Mouse (Mus musculus) MEL-GATA-1-ER (cell line): ENCODE measurements around the gene Haao.
"Not testable (repeated sequence)": the region's sequence is repeated elsewhere in the genome, so short reads cannot be mapped to it uniquely, and the experiment has no call there.

Experiments
- DNase-seq: peaks from one replicate; pipeline ENCODE4 v3.0.0-alpha.2; 2012; ENCODE audit warnings: low read depth; ENCODE audit errors: extremely low read depth

Gene Haao

GRCm38 (mm10) chr17:83866582-83866981 is 18.8 kb upstream of the Haao start:
- DNase-seq, result no peak

DNA sequence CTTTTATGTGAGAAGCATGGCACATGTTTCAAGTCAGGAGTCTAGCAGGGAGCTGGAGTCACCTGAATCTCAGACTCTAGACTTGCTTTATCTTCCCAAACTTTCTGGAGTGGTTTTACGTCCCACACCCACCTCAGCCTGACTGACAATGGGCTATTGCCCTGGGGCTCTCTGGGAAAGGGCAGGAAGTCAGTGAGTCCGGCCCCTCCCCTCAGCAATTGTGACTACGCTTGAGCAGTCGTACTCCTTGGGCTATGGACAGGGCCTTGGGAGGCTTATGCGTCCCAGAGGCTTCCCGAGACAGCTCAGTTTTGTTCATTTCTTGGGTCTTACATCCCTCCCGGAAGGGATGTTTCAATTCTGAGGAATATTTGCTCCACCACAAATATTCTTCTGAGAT is 17.6 kb upstream of the Haao start:
- DNase-seq, result no peak

- no peak for DNase-seq
These were observed 14.5 kb upstream of the Haao start for GRCm38 (mm10) chr17:83862134-83862881.

GRCm38 (mm10) chr17:83861444-83862133 is 13.8 kb upstream of the Haao start:
- DNase-seq, result peak; percentile 93

GRCm38 (mm10) chr17:83860968-83861367 is 13.2 kb upstream of the Haao start:
- not testable (repeated sequence) for DNase-seq

DNA sequence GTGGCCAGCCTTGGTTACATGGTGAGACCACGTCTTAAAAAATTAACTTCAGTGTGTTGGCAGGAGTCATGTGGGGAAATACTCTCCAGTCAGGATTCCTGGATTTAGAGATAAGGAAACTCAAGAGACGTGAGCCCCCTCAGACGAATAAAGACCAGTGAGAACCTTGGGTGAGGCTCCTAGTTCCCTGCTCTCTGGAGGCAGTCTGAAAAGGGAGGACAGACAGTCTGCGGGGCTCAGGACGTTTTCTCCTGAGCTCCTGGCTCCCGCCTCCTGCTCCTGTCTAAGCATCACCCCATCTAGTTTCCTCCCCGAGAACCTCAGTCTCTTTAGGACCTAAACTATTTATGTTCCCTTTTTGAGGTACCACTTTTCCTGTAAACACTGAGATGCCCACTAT is 12.5 kb upstream of the Haao start:
- DNase-seq, result no peak

DNA sequence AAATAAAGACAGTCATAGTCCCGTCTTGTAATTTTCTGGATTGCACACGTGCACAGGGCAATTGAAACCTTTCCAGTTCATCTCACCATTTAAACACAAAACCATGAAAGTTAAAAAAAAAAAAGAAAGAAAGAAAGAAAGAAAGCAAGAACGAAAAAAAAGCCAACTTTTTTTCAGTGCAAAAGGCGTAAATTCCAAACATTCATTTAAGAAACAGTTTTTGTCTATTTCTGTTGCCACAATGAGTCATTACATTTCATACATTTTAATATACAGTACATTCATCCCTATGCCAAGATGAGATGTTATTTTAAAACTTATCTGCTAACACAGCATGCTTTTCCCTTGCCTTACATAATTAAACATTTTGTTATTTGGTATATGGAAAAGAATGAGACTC is 11.9 kb upstream of the Haao start:
- no peak for DNase-seq

DNA sequence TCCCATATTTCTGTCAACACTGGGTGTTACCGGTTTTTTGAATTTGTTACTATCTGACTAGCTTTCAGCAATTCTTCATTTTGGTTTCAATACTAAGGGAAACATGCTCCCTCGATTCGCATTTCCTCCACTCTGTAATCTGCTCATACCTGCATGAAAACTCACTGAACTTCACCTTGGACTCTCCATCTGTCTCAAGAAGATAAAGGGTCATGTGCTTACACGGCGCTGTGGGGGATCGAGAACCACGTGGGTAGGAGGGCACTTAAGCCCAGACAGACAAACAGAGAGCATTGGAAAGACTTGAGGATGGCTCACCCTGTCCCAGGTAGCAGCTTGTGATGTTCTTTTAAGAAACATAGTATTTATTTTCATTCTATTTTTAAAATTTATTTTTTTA is 10.7 kb upstream of the Haao start:
- DNase-seq, result peak; percentile 95

DNA sequence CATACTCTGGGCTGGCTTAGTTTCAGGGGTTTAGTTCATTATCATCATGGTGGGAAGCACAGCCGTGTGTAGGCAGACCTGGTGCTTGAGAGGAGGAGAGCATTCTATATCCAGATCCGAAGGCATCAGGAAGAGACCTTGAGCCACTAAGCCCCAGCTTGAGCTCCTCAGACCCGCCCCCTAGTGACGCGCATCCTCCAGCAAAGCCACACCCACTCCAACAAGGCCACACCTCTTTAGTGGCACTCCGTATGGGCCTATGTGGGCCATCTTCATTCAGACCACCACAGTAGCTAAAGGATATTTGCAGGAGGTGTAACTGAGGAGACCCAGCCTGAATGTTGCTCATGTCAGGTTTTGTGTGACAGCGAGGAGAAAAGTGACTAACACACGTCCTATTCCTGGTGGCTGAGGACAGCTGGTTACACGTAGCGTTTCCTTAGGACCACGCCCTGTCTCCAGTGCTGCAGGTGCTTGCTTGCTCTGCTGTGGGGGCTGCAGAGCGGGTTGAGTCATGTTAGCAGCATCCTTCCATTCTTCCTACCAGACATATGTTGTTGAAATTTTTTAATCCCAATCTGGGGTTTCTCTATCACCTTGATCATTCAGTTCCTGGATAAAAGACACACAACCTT is 6.6 kb upstream of the Haao start:
- peak; percentile 75 for DNase-seq

- no peak for DNase-seq
These were observed 6.1 kb upstream of the Haao start for GRCm38 (mm10) chr17:83853831-83854230.

DNA sequence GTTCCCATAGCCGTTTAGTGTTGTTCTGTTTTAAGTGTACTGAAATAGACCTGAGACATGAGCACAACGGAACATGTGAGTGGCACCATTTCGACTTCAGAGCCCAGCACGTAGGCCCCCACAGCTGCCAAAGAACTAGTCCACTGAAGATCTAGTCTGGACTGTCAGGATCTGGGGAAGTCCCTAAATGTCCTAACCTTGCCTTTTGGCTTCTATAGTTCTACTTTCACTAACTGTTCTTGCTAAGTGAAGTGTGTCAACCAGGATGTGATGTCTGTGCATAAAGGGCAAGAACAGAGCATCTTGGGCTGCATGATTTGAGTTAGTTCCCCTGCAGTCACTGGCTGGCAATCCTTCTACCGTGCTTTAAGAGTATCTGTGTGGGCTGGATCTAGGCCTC is 3.1 kb upstream of the Haao start:
- no peak for DNase-seq

- DNase-seq, result peak; percentile 70
These were observed 2.7 kb upstream of the Haao start for GRCm38 (mm10) chr17:83850458-83850857.

DNA sequence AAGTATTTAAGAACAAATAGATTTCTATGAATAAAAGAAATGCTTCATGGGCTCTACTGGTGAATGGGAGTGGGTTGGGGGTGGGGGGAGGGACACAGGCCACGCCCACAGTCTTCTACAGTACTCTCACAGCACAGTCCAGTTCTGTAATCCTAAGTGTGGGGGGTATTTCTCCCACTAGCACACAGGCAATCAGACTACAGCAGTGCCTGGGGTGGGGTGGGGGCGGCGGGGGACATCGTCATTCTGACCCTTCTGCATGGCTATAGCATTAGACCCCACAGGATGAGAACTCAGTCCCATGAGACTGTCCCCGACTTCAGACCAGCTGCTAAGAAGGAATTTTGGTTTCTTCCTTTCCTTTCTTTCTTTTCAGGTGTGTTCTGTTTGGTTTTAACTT is 2.0 kb upstream of the Haao start:
- DNase-seq, result no peak

DNA sequence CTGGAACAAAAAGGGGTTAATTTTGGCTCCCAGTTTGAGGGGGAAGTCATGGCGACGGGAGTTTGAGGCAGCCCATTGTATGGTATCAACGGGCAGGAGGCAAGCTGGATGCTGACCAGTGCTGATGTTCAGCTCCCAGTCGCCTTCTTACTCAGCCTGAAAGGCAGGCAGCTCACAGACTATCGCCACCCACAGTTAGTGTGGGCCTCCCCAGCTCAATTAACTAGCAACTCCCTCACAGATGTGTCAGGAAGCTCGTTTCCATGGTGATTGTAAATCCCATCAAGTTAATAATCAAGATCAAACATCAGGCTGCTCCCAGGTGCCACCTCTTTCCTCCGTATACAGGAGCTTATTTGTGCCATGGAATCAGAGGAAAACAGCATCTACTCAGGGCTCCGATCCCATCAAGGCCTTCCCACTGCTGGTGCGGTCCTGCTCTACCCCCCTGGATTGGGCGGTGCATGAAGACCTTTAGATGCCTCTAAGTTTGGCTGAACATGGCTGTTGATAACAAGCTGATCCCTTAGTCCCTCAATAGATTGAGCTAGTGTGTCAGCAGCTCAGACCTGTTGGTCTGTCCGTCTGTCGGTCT is 1.4 kb upstream of the Haao start:
- DNase-seq, result no peak

GRCm38 (mm10) chr17:83848482-83848881 is 719 bp upstream of the Haao start:
- DNase-seq, result no peak

- DNase-seq, result no peak
These were observed 663 bp downstream of the Haao start for GRCm38 (mm10) chr17:83847100-83847499.

- peak; percentile 80 for DNase-seq
These were observed 1.3 kb downstream of the Haao start for GRCm38 (mm10) chr17:83846301-83847021.

DNA sequence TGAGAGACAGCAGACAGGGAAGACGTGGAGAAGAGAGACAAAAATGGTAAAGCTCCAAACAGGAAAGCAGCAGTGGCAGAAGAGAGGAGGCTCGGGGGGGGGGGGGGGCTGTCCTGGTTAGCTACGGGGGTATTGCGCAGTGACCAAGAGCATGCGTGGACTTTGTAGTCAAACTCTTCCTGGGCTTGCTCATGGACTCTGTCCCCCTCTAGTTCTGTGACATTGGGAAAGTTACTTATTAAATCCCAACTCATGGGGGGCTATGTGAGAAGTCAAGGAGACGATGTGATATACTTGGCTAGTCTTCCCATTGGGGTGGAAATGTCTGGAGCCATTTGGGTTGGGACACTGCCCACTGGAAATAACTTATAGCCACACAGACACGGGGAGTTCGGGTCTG is 2.2 kb downstream of the Haao start:
- DNase-seq, result no peak

DNA sequence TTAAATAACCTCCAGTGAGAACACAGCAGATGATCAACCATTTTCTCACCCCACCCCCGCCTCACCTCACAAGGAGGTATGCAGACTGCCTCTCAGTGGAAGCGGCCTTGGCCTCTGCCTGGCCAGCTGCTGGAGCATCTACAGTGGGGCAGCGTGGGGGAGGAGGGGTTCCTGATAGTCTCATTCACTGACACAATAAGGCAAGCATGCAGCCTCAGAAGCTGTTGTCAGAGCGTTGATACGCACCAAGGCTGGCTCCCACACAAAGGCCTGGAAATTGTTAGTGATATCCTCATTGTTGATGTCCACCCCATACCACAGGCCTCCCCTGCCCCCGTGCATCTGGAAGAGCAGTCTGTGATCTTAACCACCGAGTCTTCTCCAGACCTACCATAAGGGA is 4.0 kb downstream of the Haao start:
- no peak for DNase-seq

DNA sequence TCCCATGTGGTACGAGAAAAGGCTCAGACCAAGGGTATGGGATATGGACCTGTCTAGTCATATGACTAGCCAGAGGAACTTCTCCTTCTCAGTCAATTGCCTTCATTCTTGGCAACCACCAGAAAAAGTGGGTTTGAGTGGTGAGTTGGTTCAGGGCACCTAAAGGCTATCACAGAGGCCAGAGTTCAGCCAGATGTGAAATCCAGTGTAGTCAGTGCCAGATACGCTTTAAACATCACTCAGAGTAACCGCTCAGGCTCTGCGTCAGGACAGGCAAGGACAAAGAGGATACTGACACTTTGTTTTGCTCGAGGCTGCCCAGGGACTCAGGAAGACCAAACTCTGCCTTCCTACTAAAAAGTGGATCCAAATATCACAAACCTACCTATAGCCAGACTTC is 6.8 kb downstream of the Haao start:
- DNase-seq, result no peak

DNA sequence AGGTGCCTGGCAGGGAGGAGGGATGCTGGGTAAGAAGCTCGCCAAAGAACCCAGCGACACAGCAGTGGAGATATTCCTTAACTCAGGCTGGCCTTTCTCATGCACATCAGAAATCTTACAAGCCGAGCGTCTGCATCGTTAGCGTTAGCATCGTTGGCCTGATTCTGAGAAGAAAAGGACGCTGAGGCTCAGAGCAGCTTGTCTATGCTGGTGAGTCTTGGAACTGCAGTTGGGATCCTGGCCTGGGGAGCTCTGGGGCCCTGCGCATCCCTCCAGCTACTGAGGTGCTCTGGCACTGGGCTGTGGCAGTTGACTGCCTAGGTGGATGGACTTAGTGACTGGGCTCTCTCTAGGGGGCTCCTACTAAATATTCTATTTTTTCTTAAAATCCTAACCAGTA is 8.6 kb downstream of the Haao start:
- DNase-seq, result no peak
